Mouse (Mus musculus): ENCODE data around the gene Atp5g2. TPM values are rescaled to one million over a fixed set of nuclear protein-coding genes. Genes with fewer than 3 reads are reported as not detected.
"Not testable (repeated sequence)": the region's sequence is repeated elsewhere in the genome, so short reads cannot be mapped to it uniquely, and the experiment has no call there.

Gene Atp5g2
- polyA plus RNA-seq, 1 experiment from 2014 or later = 94.1 TPM

DNA sequence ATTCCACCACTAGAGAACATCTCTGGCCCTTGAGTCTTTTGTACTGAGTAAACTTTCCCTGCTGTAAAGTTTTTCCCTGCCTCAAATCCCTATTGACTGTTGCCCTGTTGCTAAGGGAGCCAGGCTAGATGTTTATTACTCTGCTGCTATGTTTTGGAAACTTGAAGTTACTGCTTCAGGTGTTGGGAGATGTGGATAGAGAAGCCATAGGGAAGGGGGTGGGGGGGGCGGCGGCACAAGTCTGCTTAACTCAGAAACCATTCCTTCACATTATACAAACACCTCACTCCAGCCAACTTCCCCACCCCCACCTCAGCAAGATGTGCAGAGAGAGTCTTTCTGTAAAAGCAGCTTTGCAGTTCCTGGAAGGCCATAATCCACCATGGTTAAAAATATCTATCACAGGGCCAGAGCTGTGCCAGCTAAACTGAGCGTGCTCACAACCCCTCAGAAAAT, 14.2 kb downstream of the Atp5g2 start:
- WGBS = 44% methylated on average over 3 of the region's 3 CpGs
- H3K4me2 ChIP-seq (ENCODE audit: low read depth, low read length) = no peak overlapping the region
- H3K4me3 ChIP-seq (ENCODE audit: low read depth, low read length) = no peak overlapping the region

DNA sequence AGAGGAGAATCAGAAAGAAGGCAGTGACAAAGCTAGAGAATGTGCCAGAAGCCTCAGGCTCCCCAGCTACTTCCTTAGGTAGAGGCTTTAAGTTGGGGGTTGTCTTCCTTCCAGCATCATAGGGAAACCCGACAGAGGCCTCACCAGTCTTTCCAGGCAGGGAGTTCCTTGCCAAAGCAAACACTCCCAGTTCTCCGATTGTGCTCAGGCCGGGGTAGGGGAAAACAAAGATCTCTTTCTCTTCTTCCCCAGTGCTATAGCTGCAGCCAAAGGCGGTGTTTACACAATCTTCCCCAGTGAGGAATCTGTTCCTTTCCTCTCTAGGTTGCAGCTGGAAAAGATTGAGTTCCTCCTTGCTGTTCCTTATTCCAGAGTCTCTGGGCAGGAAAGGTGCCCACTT, 15.5 kb downstream of the Atp5g2 start:
- Histone ChIP-seq H3K4me2 (ENCODE audit: low read depth, low read length) (no peak overlapping the region), H3K9me3 (ENCODE audit: control insufficient read depth, low read length) (no peaks in the 10 kb centered on the region), H3K36me3 (ENCODE audit: control insufficient read depth, insufficient read depth, low read length) (peaks cover 20% of the 10 kb centered on the region), H3K27me3 (replicated peaks; ENCODE audit: control insufficient read depth, insufficient read depth, low read length) (no peaks in the 10 kb centered on the region), H3K27ac (replicated peaks; ENCODE audit: low read depth, low read length) (peak overlapping the region; percentile 86), H3K4me3 (ENCODE audit: low read depth, low read length) (no peak overlapping the region), H3K4me1 (ENCODE audit: control insufficient read depth, insufficient read depth, low read length) (peaks cover 25% of the 10 kb centered on the region), H3K9ac (ENCODE audit: low read depth, low read length) (no peak overlapping the region)
- 8% methylated on average over 4 of the region's 4 CpGs for WGBS
- peak; percentile 94 for DNase-seq (ENCODE audit: low spot score)
- peak; percentile 88 for ATAC-seq (ENCODE audit: low read depth)

More for the DNA sequence above, 14.2 kb downstream of the Atp5g2 start:
- no peak overlapping the region for H3K9ac ChIP-seq (ENCODE audit: low read depth, low read length)
- H3K36me3 ChIP-seq (ENCODE audit: control insufficient read depth, insufficient read depth, low read length) = peaks cover 31% of the 10 kb centered on the region
- peak; percentile 27; the same call in 1 of the 2 replicates for ATAC-seq (ENCODE audit: low read depth)
- H3K9me3 ChIP-seq (ENCODE audit: control insufficient read depth, low read length) = no peaks in the 10 kb centered on the region
- peak overlapping the region; percentile 86 for H3K27ac ChIP-seq (replicated peaks; ENCODE audit: low read depth, low read length)
- peaks cover 25% of the 10 kb centered on the region for H3K4me1 ChIP-seq (ENCODE audit: control insufficient read depth, insufficient read depth, low read length)
- peak; percentile 56 for DNase-seq (ENCODE audit: low spot score)
- no peaks in the 10 kb centered on the region for H3K27me3 ChIP-seq (replicated peaks; ENCODE audit: control insufficient read depth, insufficient read depth, low read length)

DNA sequence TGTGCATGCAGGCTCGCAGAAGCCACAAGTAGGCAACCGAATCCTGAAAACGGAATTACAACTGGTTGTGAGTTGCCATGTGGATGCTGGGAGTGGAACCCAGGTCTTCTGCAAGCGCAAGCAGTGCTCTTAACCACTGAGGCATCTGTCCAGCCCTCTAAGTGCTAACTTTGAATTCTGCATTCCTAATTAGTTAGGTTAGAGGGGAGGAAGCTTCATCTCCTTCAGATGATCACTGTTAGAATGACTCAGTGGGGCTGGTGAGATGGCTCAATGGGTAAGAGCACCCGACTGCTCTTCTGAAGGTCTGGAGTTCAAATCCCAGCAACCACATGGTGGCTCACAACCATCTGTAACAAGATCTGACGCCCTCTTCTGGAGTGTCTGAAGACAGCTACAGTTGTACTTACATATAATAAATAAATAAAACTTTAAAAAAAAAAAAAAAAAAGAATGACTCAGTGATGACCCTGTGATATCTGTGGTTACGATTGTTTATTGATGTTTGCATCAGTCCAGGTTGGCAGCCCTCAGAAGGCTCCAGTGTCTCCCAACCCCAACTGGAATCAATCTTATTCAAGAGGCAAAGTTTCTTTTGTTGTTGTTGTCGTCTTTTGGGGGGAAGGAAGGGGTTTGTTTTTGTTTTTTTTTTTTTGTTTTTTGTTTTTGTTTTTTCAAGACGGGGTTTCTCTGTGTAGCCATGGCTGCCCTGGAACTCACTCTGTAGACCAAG, 20.1 kb downstream of the Atp5g2 start:
- not testable (repeated sequence) for H3K36me3 ChIP-seq (ENCODE audit: control insufficient read depth, insufficient read depth, low read length); H3K27ac ChIP-seq (replicated peaks; ENCODE audit: low read depth, low read length); H3K27me3 ChIP-seq (replicated peaks; ENCODE audit: control insufficient read depth, insufficient read depth, low read length); DNase-seq (ENCODE audit: low spot score); H3K4me2 ChIP-seq (ENCODE audit: low read depth, low read length); H3K9me3 ChIP-seq (ENCODE audit: control insufficient read depth, low read length); H3K4me3 ChIP-seq (ENCODE audit: low read depth, low read length); H3K9ac ChIP-seq (ENCODE audit: low read depth, low read length); ATAC-seq (ENCODE audit: low read depth)
- WGBS = 79% methylated on average over 8 of the region's 9 CpGs
- peaks cover 12% of the 10 kb centered on the region for H3K4me1 ChIP-seq (ENCODE audit: control insufficient read depth, insufficient read depth, low read length)

DNA sequence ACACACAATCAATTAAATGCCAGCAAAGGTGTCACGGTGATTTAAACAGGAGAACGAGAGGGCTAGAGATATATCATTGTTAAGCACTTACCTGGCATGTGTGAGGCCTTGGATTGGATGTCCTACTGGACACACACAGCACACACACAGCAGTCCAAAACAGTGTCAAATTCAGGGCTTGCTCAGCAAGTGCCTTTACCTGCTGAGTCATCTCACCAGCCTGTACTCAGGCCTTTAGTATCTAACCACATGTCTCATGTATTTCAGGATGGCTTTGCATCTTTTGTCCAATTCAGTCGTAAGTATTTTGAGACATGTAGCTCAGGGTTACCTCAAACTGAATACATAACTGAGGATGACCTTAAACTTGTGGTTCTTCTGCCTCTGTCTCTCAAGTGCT, 21.0 kb downstream of the Atp5g2 start:
- Histone ChIP-seq H3K4me2 (ENCODE audit: low read depth, low read length) (no peak overlapping the region), H3K27me3 (replicated peaks; ENCODE audit: control insufficient read depth, insufficient read depth, low read length) (no peaks in the 10 kb centered on the region), H3K4me1 (ENCODE audit: control insufficient read depth, insufficient read depth, low read length) (peaks cover 7% of the 10 kb centered on the region), H3K36me3 (ENCODE audit: control insufficient read depth, insufficient read depth, low read length) (no peaks in the 10 kb centered on the region), H3K9ac (ENCODE audit: low read depth, low read length) (no peak overlapping the region), H3K4me3 (ENCODE audit: low read depth, low read length) (no peak overlapping the region), H3K27ac (replicated peaks; ENCODE audit: low read depth, low read length) (no peak overlapping the region), H3K9me3 (ENCODE audit: control insufficient read depth, low read length) (no peaks in the 10 kb centered on the region)
- ATAC-seq (ENCODE audit: low read depth) (no peak), DNase-seq (ENCODE audit: low spot score) (no peak)
- 79% methylated on average over 3 of the region's 3 CpGs for WGBS

DNA sequence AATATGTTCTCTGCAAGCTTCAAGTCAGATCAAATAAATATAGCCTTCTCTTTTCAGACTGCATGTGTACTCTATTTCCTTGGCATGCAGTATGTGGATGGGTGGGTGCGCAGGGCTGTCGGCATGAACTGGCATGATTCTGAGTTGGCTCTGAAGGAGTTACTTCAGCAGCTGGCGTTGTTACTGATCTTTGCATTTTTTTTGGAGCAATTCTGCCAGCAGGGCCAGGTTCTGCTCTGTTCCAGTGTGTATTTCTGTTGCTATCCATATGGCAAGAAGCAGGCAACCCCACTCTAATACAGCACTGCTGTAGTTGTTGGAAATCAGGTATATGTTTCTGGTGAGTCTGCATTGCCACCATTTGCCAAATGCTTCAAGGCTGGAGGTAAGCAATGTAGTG, 36.3 kb downstream of the Atp5g2 start:
- ATAC-seq (ENCODE audit: low read depth) (peak; percentile 60; the same call in 1 of the 2 replicates), DNase-seq (ENCODE audit: low spot score) (peak; percentile 57)
- H3K27ac ChIP-seq (replicated peaks; ENCODE audit: low read depth, low read length) = peak overlapping the region; percentile 29; the same call in 1 of the 2 replicates
- no peak overlapping the region for H3K9ac ChIP-seq (ENCODE audit: low read depth, low read length)
- no peaks in the 10 kb centered on the region for H3K27me3 ChIP-seq (replicated peaks; ENCODE audit: control insufficient read depth, insufficient read depth, low read length)
- H3K9me3 ChIP-seq (ENCODE audit: control insufficient read depth, low read length) = no peaks in the 10 kb centered on the region
- H3K36me3 ChIP-seq (ENCODE audit: control insufficient read depth, insufficient read depth, low read length) = no peaks in the 10 kb centered on the region
- H3K4me2 ChIP-seq (ENCODE audit: low read depth, low read length) = no peak overlapping the region
- no peaks in the 10 kb centered on the region for H3K4me1 ChIP-seq (ENCODE audit: control insufficient read depth, insufficient read depth, low read length)
- H3K4me3 ChIP-seq (ENCODE audit: low read depth, low read length) = no peak overlapping the region
- WGBS = 59% methylated on average over 3 of the region's 3 CpGs

DNA sequence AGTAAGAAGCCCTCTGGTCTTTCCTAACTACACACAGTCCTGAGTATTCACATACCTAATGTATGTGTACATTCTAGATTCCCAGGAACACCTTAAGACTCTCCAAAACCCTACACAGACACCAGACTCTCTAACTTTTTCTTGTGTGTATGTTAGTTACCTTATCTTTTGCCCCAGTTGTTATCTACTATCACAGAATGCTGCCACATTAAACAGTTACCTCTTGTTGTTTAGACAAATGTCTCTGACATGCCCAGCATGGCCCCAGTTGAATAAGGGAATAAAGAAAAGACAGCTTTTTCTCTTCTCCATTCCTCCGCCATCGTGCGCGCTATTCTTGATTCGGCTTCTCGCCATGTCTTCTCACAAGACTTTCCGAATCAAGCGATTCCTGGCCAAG, 37.5 kb downstream of the Atp5g2 start:
- H3K9ac ChIP-seq (ENCODE audit: low read depth, low read length) = no peak overlapping the region
- ATAC-seq (ENCODE audit: low read depth) = no peak
- no peak overlapping the region for H3K4me2 ChIP-seq (ENCODE audit: low read depth, low read length)
- no peak overlapping the region for H3K27ac ChIP-seq (replicated peaks; ENCODE audit: low read depth, low read length)
- 89% methylated on average over 8 of the region's 8 CpGs for WGBS
- no peak overlapping the region for H3K4me3 ChIP-seq (ENCODE audit: low read depth, low read length)
- H3K4me1 ChIP-seq (ENCODE audit: control insufficient read depth, insufficient read depth, low read length) = no peaks in the 10 kb centered on the region
- H3K27me3 ChIP-seq (replicated peaks; ENCODE audit: control insufficient read depth, insufficient read depth, low read length) = no peaks in the 10 kb centered on the region
- H3K36me3 ChIP-seq (ENCODE audit: control insufficient read depth, insufficient read depth, low read length) = no peaks in the 10 kb centered on the region
- no peaks in the 10 kb centered on the region for H3K9me3 ChIP-seq (ENCODE audit: control insufficient read depth, low read length)
- DNase-seq (ENCODE audit: low spot score) = no peak

DNA sequence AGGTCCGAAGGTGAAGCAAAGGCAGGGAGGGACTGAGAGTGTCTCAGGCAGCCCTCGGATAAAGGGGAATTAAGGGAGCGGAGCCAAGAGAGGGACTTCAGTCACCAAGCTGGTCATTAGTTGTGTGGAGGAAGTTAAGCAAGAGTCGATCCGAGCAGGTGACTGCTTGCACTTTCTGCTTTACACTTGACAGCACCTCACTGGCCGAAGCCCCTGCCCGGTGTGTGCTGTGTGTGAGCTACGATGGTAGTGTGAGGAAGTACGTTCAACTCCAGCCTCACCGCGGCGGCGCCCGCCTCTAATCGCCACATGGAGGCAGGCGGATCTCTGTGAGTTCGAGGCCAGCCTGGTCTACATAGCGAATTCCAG, 46.5 kb downstream of the Atp5g2 start:
- peak overlapping the region; percentile 78 for H3K9ac ChIP-seq (ENCODE audit: low read depth, low read length)
- H3K36me3 ChIP-seq (ENCODE audit: control insufficient read depth, insufficient read depth, low read length) = no peaks in the 10 kb centered on the region
- no peaks in the 10 kb centered on the region for H3K27me3 ChIP-seq (replicated peaks; ENCODE audit: control insufficient read depth, insufficient read depth, low read length)
- H3K9me3 ChIP-seq (ENCODE audit: control insufficient read depth, low read length) = no peaks in the 10 kb centered on the region
- WGBS = under 1% methylated on average over 18 of the region's 18 CpGs
- peaks cover 16% of the 10 kb centered on the region for H3K4me1 ChIP-seq (ENCODE audit: control insufficient read depth, insufficient read depth, low read length)
- H3K4me3 ChIP-seq (ENCODE audit: low read depth, low read length) = peak overlapping the region; percentile 54
- peak overlapping the region; percentile 75 for H3K4me2 ChIP-seq (ENCODE audit: low read depth, low read length)
- H3K27ac ChIP-seq (replicated peaks; ENCODE audit: low read depth, low read length) = peak overlapping the region; percentile 97
- DNase-seq (ENCODE audit: low spot score) = no peak
- ATAC-seq (ENCODE audit: low read depth) = no peak; the same call in 1 of the 2 replicates

DNA sequence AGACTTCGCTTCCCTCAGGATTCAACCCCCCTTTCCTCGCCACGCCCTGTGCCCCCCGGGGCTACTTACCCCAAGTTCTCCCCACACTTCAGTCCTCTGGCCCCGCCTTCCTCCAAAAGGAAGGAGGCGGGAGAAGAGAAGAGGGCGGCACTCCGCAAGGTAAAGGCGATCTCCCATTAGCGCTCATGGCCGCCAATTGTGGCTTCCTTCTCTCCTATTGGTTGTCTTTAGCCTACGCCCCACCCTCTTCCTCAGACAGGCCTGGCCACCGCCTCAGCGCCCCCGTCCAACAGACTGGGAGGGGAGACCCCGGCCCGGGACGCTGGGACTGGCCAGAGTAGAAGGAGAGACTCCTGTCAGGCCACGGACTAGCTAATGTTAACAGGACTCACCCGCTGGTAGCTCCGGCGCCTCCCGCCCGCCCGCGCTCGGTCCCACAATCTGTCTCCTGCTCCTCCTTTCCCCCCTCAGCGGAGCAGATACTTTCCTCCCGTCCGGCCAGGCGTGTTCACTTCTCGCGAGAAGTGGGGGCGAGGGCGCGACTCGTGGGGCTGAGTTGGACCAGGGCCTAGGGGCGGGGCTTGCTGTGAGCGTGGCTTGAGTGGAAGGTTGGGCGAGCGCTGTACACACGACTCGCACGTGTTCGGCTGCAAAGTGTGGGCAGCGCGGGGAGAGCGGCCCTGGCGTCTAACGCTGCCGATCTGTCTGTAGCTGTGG, 47.0 kb downstream of the Atp5g2 start, which contains the start of the genes Gm28047 and Atf7:
TSS of gene Gm28047 (minus strand) at position 98 of the 717 bp plus-strand sequence.
TSS of gene Atf7 (minus strand) at position 495 of the 717 bp plus-strand sequence.
- no peaks in the 10 kb centered on the region; the same call in 1 of the 2 replicates for H3K36me3 ChIP-seq (ENCODE audit: control insufficient read depth, insufficient read depth, low read length)
- peak within 1 kb of the TSS; percentile 54 for H3K4me3 ChIP-seq (ENCODE audit: low read depth, low read length)
- peak within 1 kb of the TSS; percentile 97 for H3K27ac ChIP-seq (replicated peaks; ENCODE audit: low read depth, low read length)
- DNase-seq (ENCODE audit: low spot score) = peak; percentile 99
- H3K27me3 ChIP-seq (replicated peaks; ENCODE audit: control insufficient read depth, insufficient read depth, low read length) = no peaks in the 10 kb centered on the region
- H3K4me2 ChIP-seq (ENCODE audit: low read depth, low read length) = peak within 1 kb of the TSS; percentile 75
- H3K9ac ChIP-seq (ENCODE audit: low read depth, low read length) = peak within 1 kb of the TSS; percentile 78
- H3K9me3 ChIP-seq (ENCODE audit: control insufficient read depth, low read length) = no peaks in the 10 kb centered on the region
- WGBS = under 1% methylated on average over 43 of the region's 51 CpGs
- H3K4me1 ChIP-seq (ENCODE audit: control insufficient read depth, insufficient read depth, low read length) = peaks cover 16% of the 10 kb centered on the region
- peak; percentile 99 for ATAC-seq (ENCODE audit: low read depth)
